Mouse (Mus musculus): ENCODE results near the gene Klf2. TPM values are rescaled to one million over a fixed set of nuclear protein-coding genes. Genes with fewer than 3 reads are reported as not detected.

Gene Klf2
- polyA plus RNA-seq, 1 experiment from 2014 or later: 5.9 TPM

DNA sequence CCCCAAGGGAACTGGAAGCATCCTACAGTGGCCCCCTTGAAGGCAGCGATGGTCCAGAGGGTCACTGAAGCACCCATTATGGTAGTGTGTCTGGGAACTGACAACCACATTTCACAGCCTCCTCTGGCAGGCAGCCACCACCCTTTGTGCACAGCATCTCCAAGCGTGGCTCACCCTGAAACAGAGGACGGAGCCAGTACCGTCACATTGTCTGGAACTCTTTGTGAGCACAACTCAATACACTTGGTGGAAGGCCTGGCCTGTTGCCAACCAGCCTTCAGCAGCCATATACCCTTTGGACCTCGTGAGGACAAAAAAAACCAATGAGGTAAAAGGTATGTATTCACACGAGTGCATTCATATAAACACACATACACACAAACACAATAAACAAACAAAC is 10.6 kb upstream of the Klf2 start:
- peaks cover 11% of the 10 kb centered on the region for H3K4me1 ChIP-seq (replicated peaks)
- WGBS: 43% methylated on average over 6 of the region's 6 CpGs
- H3K4me3 ChIP-seq: no peak overlapping the region
- H3K36me3 ChIP-seq: no peaks in the 10 kb centered on the region
- no peak overlapping the region for H3K27ac ChIP-seq
- no peak overlapping the region for H3K4me2 ChIP-seq
- no peak for ATAC-seq (ENCODE audit: low FRiP score)
- H3K9ac ChIP-seq: no peak overlapping the region
- H3K27me3 ChIP-seq: 0 out of 2 replicates have a peak, but pooled peaks cover 3% of the 10 kb centered on the region
- no peaks in the 10 kb centered on the region for H3K9me3 ChIP-seq

DNA sequence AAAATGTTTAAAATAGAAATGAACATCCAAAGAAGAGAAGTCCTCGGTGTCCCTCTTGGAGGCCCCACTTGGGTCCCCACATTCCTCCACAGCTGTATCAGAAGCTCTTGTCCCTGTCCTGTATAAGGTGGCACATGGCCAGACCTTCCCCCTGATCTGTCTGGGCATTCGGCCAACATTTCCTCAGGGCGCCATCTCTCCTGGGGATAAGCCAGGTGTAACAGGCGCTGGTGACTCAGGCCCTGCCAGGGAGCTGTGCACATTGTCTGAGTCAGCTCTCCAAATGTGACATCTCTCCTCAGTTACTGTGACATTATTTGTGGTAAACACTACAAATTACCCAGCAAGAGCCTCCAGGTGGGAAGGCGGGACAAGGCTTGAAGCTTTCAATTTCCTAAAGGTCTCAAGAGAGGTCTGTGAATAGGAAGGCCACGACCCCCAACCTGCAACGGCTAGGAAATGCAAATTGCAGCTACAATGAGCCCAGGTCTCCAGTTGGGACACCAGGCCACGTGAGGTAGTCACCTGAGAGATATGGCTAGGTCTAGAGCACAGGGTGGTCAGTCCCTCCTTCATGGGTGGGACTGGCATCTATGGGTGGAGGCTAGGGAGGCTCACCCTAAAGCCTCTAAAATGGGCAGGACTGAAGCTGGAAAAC is 7.9 kb upstream of the Klf2 start:
- Histone ChIP-seq H3K9ac (no peak overlapping the region), H3K4me1 (replicated peaks) (peaks cover 11% of the 10 kb centered on the region), H3K27me3 (0 out of 2 replicates have a peak, but pooled peaks cover 3% of the 10 kb centered on the region), H3K4me3 (no peak overlapping the region), H3K4me2 (no peak overlapping the region), H3K27ac (no peak overlapping the region), H3K36me3 (no peaks in the 10 kb centered on the region), H3K9me3 (no peaks in the 10 kb centered on the region)
- WGBS: 51% methylated on average over 8 of the region's 8 CpGs
- peak; percentile 47; the same call in 1 of the 2 replicates for ATAC-seq (ENCODE audit: low FRiP score)

DNA sequence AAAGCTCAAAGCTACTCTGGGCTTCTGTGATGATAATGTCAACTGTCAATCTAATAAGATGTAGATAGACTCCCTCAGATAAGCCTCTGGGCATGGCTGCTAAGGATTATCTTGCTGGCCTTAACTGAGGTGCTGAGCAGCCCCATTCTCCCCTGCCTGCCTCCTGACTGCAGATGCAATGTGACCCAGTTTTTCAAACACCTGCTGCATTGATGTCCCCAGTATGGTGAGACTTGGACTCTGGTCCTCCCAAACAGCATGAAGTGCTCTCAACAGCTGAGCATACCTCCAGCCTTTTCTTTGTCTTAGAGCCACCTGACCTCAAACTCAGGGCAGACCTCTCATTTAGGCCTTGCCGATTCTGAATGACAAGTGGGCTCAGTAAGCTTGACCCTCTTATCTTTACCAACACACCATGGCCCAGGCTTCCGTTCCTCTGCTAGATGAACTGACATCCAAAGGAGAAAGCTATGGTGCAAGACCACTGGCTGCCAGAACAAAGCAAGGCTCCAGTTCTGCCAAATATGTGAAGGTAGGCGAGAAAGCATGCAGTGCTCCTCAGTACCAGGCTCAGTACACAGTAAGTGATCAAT is 5.8 kb upstream of the Klf2 start:
- H3K27ac ChIP-seq: no peak overlapping the region
- no peak for ATAC-seq (ENCODE audit: low FRiP score)
- H3K4me3 ChIP-seq: no peak overlapping the region
- H3K36me3 ChIP-seq: no peaks in the 10 kb centered on the region
- WGBS: 89% methylated on average over 3 of the region's 3 CpGs
- no peak overlapping the region for H3K9ac ChIP-seq
- H3K4me1 ChIP-seq (replicated peaks): peaks cover 12% of the 10 kb centered on the region
- H3K9me3 ChIP-seq: no peaks in the 10 kb centered on the region
- no peak overlapping the region for H3K4me2 ChIP-seq
- peaks cover 17% of the 10 kb centered on the region for H3K27me3 ChIP-seq

DNA sequence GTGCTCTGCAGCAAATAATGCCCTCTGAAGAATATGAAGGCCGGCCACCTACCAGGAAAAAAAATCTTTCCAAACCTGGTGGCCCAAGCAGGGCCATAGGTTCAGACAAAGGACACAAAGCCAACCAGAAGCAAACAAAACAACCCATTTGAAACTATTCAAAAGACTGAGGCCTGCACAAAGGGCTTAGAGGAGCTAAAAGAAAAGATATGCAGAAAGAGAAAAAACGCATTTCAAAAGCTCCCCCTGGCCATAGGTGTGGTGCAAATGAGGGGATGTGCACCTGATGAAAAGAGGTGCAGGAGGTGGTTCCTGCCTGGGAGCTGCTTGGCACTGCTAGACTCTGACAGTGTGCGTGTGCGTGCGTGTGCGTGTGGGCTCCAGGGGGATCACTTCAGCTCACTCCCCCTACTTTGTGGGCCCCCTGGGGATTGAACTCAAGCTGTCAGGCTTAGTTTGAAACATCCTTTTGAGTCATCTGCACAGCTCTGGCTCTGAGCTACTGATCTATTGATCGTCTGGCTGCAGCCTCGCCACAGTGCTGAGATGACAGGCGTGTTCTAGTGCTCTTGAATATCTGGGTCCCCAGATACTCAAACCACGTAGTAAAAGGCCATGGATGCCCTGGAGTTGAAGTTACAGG is 2.7 kb upstream of the Klf2 start:
- WGBS: 14% methylated on average over 10 of the region's 10 CpGs
- Histone ChIP-seq H3K36me3 (no peaks in the 10 kb centered on the region), H3K4me3 (no peak overlapping the region), H3K9ac (no peak overlapping the region), H3K27me3 (peaks cover 46% of the 10 kb centered on the region), H3K9me3 (no peaks in the 10 kb centered on the region), H3K27ac (no peak overlapping the region), H3K4me2 (no peak overlapping the region), H3K4me1 (replicated peaks) (peaks cover 24% of the 10 kb centered on the region)
- no peak for ATAC-seq (ENCODE audit: low FRiP score)

DNA sequence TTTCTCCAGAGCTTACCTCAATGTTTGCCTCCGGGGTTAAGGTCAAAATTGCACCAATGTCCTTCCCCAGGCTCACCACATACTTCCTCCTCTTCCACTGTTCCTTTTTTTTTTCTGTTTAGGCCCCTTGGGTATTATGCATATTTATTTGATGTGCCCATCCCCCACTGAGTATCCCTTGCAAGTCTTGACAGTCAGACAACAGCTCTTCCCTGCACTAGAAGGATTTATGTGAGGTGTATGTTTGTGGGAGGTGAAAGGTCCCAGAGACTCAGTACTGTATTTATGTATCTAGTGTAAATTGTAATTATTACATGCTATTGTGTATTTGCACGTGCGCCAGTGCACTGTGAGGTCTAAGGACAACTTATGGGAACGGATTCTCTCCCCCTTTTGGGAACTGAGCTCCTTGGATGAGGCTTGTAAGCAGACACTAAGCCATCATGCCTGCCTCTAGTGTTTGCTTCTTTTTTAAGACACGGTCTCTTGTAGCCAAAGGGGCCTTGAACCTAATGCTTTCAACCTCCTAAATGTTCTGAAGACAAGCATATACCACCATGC is 1.0 kb upstream of the Klf2 start:
- peaks cover 23% of the 10 kb centered on the region for H3K4me1 ChIP-seq (replicated peaks)
- H3K4me3 ChIP-seq: no peak overlapping the region
- no peaks in the 10 kb centered on the region for H3K36me3 ChIP-seq
- peaks cover 59% of the 10 kb centered on the region for H3K27me3 ChIP-seq
- H3K27ac ChIP-seq: no peak overlapping the region
- no peaks in the 10 kb centered on the region for H3K9me3 ChIP-seq
- no peak for ATAC-seq (ENCODE audit: low FRiP score)
- no peak overlapping the region for H3K9ac ChIP-seq
- WGBS: 54% methylated on average over 5 of the region's 5 CpGs
- no peak overlapping the region for H3K4me2 ChIP-seq

DNA sequence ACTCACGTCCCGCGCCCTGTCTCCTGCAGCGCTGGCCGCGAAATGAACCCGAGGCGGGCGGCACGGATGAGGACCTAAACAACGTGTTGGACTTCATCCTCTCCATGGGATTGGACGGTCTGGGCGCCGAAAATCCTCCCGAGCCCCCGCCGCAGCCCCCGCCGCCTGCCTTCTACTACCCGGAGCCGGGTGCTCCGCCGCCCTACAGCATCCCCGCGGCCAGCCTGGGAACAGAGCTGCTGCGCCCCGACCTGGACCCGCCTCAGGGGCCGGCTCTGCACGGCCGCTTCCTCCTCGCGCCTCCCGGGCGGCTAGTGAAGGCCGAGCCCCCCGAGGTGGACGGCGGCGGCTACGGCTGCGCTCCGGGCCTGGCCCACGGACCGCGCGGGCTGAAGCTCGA is 564 bp downstream of the Klf2 start:
- peak overlapping the region; percentile 51 for H3K4me3 ChIP-seq
- WGBS: under 1% methylated on average over 48 of the region's 48 CpGs
- 0 out of 2 replicates have a peak, but pooled peaks have one; percentile 16 for ATAC-seq (ENCODE audit: low FRiP score)
- H3K27ac ChIP-seq: no peak overlapping the region; the same call in 1 of the 2 replicates
- peaks cover 68% of the 10 kb centered on the region for H3K27me3 ChIP-seq
- H3K4me2 ChIP-seq: peak overlapping the region; percentile 79
- no peaks in the 10 kb centered on the region for H3K36me3 ChIP-seq
- H3K4me1 ChIP-seq (replicated peaks): peaks cover 23% of the 10 kb centered on the region
- peak overlapping the region; percentile 68 for H3K9ac ChIP-seq
- H3K9me3 ChIP-seq: no peaks in the 10 kb centered on the region

DNA sequence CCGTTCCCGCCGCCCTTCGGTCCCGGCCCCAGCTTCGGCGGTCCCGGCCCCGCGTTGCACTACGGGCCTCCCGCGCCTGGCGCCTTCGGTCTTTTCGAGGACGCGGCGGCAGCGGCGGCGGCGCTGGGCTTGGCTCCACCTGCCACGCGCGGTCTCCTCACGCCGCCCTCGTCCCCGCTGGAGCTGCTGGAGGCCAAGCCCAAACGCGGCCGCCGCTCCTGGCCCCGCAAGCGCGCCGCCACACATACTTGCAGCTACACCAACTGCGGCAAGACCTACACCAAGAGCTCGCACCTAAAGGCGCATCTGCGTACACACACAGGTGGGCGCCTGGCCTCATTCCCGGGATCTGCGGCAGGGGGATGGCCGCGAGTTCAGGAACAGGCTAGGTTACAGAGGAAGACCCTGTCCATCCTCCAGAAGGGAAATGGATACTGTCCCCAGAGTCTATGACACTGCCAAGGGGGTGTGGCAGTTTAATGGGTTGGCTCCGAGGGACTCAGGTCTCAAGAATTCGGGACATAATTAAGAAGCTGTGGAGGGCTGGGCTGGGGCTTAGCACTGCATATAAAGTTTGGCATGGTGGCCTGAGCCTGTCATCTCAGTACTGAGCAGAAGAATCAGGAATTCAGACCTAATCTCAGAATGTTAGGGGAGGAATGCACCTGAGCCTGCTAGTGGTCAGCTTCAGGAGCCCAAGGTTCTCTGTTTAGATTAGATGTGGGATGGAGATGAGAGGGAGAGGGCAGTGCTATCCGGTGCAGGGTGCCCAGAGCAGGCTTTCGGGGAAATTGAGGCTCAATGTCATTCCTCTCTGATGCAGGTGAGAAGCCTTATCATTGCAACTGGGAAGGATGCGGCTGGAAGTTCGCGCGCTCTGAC is 1.3 kb downstream of the Klf2 start:
- Histone ChIP-seq H3K4me2 (peak overlapping the region; percentile 79), H3K36me3 (no peaks in the 10 kb centered on the region), H3K9ac (peak overlapping the region; percentile 68), H3K9me3 (no peaks in the 10 kb centered on the region), H3K4me3 (peak overlapping the region; percentile 51), H3K27ac (no peak overlapping the region), H3K27me3 (peaks cover 68% of the 10 kb centered on the region), H3K4me1 (replicated peaks) (peaks cover 23% of the 10 kb centered on the region)
- ATAC-seq (ENCODE audit: low FRiP score): no peak
- WGBS: 7% methylated on average over 51 of the region's 55 CpGs

DNA sequence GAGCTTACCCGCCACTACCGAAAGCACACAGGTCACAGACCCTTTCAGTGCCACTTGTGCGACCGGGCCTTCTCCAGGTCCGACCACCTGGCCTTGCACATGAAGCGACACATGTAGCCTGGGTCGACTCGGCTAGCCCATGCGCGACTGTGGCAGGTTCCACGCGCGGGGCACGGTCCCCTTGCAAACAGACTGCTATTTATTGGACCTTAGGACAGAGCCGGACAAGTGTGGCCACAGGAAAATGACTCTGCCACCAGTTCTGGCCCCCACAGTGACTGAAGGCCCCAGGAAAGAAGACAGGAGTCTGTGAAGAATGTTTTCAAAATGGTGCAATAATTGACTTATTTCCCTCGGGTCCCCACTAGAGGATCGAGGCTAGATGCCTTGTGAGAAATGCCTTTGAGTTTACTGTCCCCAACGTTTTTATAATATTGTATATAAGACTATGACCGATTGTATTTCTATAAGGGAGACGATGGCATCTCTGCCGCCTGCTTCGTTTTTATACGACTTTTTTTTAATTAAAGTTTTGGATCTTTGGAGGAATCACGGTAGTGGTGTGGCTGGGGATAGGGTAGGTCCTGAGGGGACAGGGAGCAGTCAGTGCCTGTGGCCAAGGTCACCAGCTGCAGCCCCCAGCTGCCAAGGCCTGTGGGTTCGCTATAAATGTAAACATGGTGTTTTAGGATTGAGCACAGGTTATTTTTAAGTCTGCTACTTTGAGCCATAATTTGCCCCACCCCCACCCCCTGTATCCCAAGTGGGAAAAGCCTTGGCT is 2.2 kb downstream of the Klf2 start:
- ATAC-seq (ENCODE audit: low FRiP score): no peak
- peaks cover 68% of the 10 kb centered on the region for H3K27me3 ChIP-seq
- peaks cover 23% of the 10 kb centered on the region for H3K4me1 ChIP-seq (replicated peaks)
- peak overlapping the region; percentile 79; the same call in 1 of the 2 replicates for H3K4me2 ChIP-seq
- H3K4me3 ChIP-seq: peak overlapping the region; percentile 51
- no peaks in the 10 kb centered on the region for H3K9me3 ChIP-seq
- H3K9ac ChIP-seq: 0 out of 2 replicates have a peak overlapping the region, but pooled peaks have one; percentile 35
- no peaks in the 10 kb centered on the region for H3K36me3 ChIP-seq
- no peak overlapping the region for H3K27ac ChIP-seq
- 63% methylated on average over 25 of the region's 25 CpGs for WGBS

DNA sequence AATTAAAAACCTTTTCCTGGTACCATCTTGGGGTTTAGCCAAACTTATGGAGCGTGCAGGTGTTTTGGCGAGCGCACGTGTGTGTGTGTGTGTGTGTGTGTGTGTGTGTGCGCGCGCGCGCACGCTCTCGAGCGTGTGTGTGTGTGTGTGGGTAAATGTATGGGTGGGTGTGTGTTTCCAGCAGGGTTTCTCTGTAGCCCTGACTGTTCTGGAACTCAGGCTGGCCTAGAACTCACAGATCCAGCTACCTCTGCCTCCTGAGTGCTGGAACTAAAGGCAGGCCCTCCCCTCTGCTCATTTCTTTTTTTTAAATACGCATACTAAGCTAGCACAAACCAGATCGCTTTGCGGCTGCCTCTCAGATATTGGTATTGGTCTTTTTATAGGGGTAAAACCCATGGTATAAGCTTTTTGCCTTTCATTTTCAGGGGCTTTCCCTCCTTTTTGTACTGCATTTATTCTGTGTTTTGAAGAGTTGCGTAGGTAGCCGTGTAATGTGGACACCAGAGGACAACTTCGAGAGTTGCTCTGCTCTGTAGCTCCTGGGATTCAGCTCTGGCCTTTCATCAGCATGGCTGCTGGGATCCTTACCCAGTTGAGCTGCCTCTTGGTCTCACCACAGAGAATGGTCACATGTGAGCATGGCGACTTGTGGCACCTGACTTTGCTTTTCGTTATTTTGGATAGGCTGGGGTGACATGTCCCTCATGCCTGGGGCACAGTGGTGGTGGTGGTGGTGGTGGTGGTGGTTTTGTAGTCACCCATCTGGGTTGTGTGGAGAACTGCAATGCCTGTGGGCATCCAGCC is 3.0 kb downstream of the Klf2 start:
- H3K9me3 ChIP-seq: no peaks in the 10 kb centered on the region
- H3K9ac ChIP-seq: no peak overlapping the region
- no peak for ATAC-seq (ENCODE audit: low FRiP score)
- peaks cover 64% of the 10 kb centered on the region for H3K27me3 ChIP-seq
- no peaks in the 10 kb centered on the region for H3K36me3 ChIP-seq
- 91% methylated on average over 20 of the region's 20 CpGs for WGBS
- H3K4me2 ChIP-seq: no peak overlapping the region
- H3K27ac ChIP-seq: no peak overlapping the region
- H3K4me3 ChIP-seq: 0 out of 2 replicates have a peak overlapping the region, but pooled peaks have one; percentile 7
- peaks cover 20% of the 10 kb centered on the region for H3K4me1 ChIP-seq (replicated peaks)

DNA sequence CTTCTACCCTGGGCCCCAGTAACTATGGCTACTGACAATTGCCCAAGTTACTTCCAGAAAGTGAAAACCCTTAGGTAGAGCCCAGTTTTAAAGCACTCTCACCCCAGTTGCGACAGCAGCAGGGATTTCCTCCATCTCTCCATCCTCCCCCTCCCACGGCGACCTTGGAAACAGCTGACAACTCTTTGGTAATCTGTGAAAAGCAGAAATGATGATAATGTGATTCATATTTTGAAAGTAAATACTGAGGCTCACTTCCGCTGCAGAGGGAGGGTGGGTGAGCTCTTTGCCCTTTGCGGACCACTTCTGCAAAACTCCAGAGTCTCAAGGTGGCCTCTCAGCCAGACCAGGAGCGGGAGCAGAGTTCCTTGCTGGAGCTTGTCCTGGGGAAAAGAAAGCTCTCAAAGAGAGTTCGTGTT is 3.6 kb downstream of the Klf2 start:
- H3K4me3 ChIP-seq: no peak overlapping the region
- H3K4me1 ChIP-seq (replicated peaks): peaks cover 20% of the 10 kb centered on the region
- no peak overlapping the region for H3K27ac ChIP-seq
- no peaks in the 10 kb centered on the region for H3K9me3 ChIP-seq
- H3K9ac ChIP-seq: no peak overlapping the region
- 79% methylated on average over 7 of the region's 7 CpGs for WGBS
- H3K36me3 ChIP-seq: no peaks in the 10 kb centered on the region
- H3K4me2 ChIP-seq: no peak overlapping the region
- peaks cover 60% of the 10 kb centered on the region for H3K27me3 ChIP-seq
- no peak for ATAC-seq (ENCODE audit: low FRiP score)

All from hindbrain, embryonic 13.5 days (tissue).